12 mouse cellular contexts compared by ENCODE assay signal in genomic region chr4:102792100-102792790, GRCm38 (mm10). TPM values are rescaled to one million over a fixed set of nuclear protein-coding genes. Genes with fewer than 3 reads are reported as not detected.
DNase-seq lines count a peak whose midpoint lies in the region; ATAC-seq and TF ChIP-seq lines count a peak whose summit lies in the region.
"Had no signal": no experiment of that assay in that cellular context is flagged by ENCODE, and none has a peak within 500 bp of the region (broad histone marks: within the 10 kb centered on the region; RNA-seq: fewer than 3 reads in every experiment).

No protein-coding gene starts in this region.

- H3K27ac ChIP-seq in layer of hippocampus, adult 2 months, result peak overlapping the region; percentile 70
- peak overlapping the region; percentile 68 for H3K27ac ChIP-seq in bone marrow macrophage, adult 2 months (ENCODE audit: insufficient read depth, low read depth, low read length)
- H3K27ac ChIP-seq: liver, embryonic 14.5 days had no signal

- H3K4me1 ChIP-seq in bone marrow macrophage, adult 2 months (ENCODE audit: control insufficient read depth, insufficient read depth, low read length), result peaks cover 12% of the 10 kb centered on the region

- no peak for DNase-seq in layer of hippocampus, adult 2 months (ENCODE audit: low spot score in 2 of 2)
- no peak for DNase-seq in layer of hippocampus, adult 9-10 months (ENCODE audit: low spot score)
- peak; percentile 35 for DNase-seq in lung, postnatal 25 days (ENCODE audit: low spot score)
- DNase-seq in frontal cortex, postnatal 25 days (ENCODE audit: low spot score in 2 of 2), result no peak
- no peak for DNase-seq in retina, embryonic 14.5 days (ENCODE audit: low spot score)
- DNase-seq: adrenal gland, adult 8-10 months; cerebellum, adult 9-11 months; thymus, postnatal 25 days had no signal

- TF ChIP-seq POLR2A in bone marrow macrophage, adult 2 months (IDR thresholded peaks at IDR 0.05; ENCODE audit: borderline replicate concordance, low read depth, low read length), result no peak

- ATAC-seq in granulocyte monocyte progenitor cell, adult 5-6 weeks (replicated peaks; ENCODE audit: poor library complexity, severe bottlenecking), result peak; percentile 66

- no peak for TF ChIP-seq CTCF in layer of hippocampus, adult 2 months (conservative IDR thresholded peaks at IDR 0.05)
- TF ChIP-seq CTCF in bone marrow macrophage, adult 2 months (IDR thresholded peaks at IDR 0.05; ENCODE audit: low read depth, low read length), result no peak

- H3K4me3 ChIP-seq in layer of hippocampus, adult 2 months, result no peak overlapping the region
- H3K4me3 ChIP-seq in bone marrow macrophage, adult 2 months (ENCODE audit: insufficient read depth, low read length), result no peak overlapping the region
- H3K4me3 ChIP-seq: myocyte had no signal

RNA-seq across cellular contexts. Expression of gene Sgip1, which starts 51.1 kb away (rescaled TPM):
- 100 to 1,000 TPM; 278 to 293 TPM for total RNA-seq in layer of hippocampus, adult 2 months (2021)
- 0.73 TPM in 1 of 2 replicates, not detected in the other for polyA plus RNA-seq in bone marrow macrophage, adult 2 months (2012; ENCODE audit: insufficient read depth, insufficient read length, missing spikeins)
- total RNA-seq in granulocyte monocyte progenitor cell, adult 5-6 weeks (2014; fragmentation: Nextera tagmentation), result 3.4 and 9.2 TPM in 2 replicates
- 10.4 and 17.0 TPM in 2 replicates for total RNA-seq in granulocyte monocyte progenitor cell, adult 5-6 weeks (2017)

Comparison
In these comparisons a context has a peak if more than half of its experiments do, and no peak if none do; other contexts are left out.
1. RNA of gene Sgip1, which starts 51.1 kb away (total RNA-seq): 278 to 293 TPM in layer of hippocampus, adult 2 months; 3.4 to 17.0 TPM in granulocyte monocyte progenitor cell, adult 5-6 weeks; every median in the first group is over 10 times any median in the second.